Mouse (Mus musculus) spleen, adult 2 months (tissue): Measurements from ENCODE around the gene Treml1.

Source experiments
- CTCF ChIP-seq: fragments of 200-500 bp; IDR thresholded peaks from 2 replicates; pipeline ENCODE4 v1.5.1; 2011; ENCODE audit warnings: mild to moderate bottlenecking, inconsistent platforms; ENCODE audit not compliant: insufficient read depth, insufficient read length, insufficient replicate concordance; ENCODE audit errors: extremely low read depth
- POLR2A ChIP-seq: fragments of 200-500 bp; IDR thresholded peaks from 2 replicates; pipeline ENCODE4 v1.6.1; 2011; ENCODE audit warnings: low read depth, low read length, inconsistent platforms

DNA sequence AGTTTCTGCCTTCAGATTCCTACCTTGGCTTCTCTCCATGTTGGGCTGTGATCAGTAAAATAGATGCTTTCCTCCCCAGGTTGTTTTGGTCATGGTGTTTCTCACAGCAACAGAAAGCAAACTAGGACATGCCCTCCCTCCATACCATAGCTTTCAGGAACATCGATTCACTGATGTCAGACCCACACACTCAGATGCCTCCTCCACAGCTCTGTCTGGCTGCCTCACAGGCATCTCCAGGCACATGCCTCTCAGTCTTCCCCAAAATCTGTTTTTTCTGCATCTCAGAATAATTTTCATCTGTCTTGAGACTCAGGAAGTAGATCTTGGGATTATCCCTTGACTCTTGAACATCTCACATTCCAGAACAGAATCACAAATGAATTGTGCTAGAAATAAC, 16.4 kb downstream of the Treml1 start:
- TF ChIP-seq POLR2A (no peak), CTCF (no peak)
